Mouse (Mus musculus): ENCODE measurements around the gene Fndc3b. TPM values are rescaled to one million over a fixed set of nuclear protein-coding genes. Genes with fewer than 3 reads are reported as not detected.
A peak's percentile ranks its signal among the peaks of the same experiment; 100 is the strongest.

Gene Fndc3b
- polyA plus RNA-seq, 1 experiment from 2014 or later, result 39.5 TPM

GRCm38 (mm10) chr3:27631112-27631511, 80.0 kb downstream of the Fndc3b start:
- no peaks in the 10 kb centered on the region for H3K9me3 ChIP-seq
- H3K9ac ChIP-seq, result no peak overlapping the region
- WGBS, result 48% methylated on average over 7 of the region's 7 CpGs
- ATAC-seq (ENCODE audit: insufficient number of reproducible peaks, low FRiP score, low TSS enrichment, low read depth), result peak; percentile 82
- no peaks in the 10 kb centered on the region for H3K27me3 ChIP-seq
- H3K36me3 ChIP-seq, result peaks cover 12% of the 10 kb centered on the region; the same call in 1 of the 2 replicates
- H3K27ac ChIP-seq, result peak overlapping the region; percentile 73
- no peak overlapping the region for H3K4me3 ChIP-seq
- no peak overlapping the region for H3K4me2 ChIP-seq
- peaks cover 11% of the 10 kb centered on the region for H3K4me1 ChIP-seq

- WGBS, result 95% methylated on average over 5 of the region's 5 CpGs
- no peak for ATAC-seq (ENCODE audit: insufficient number of reproducible peaks, low FRiP score, low TSS enrichment, low read depth)
- Histone ChIP-seq H3K4me3 (no peak overlapping the region), H3K9me3 (no peaks in the 10 kb centered on the region), H3K4me1 (peaks cover 14% of the 10 kb centered on the region; the same call in 1 of the 2 replicates), H3K27ac (no peak overlapping the region; the same call in 1 of the 2 replicates), H3K27me3 (no peaks in the 10 kb centered on the region), H3K4me2 (no peak overlapping the region), H3K9ac (no peak overlapping the region), H3K36me3 (peaks cover 19% of the 10 kb centered on the region; the same call in 1 of the 2 replicates)
Observed at GRCm38 (mm10) chr3:27629716-27630115, 81.4 kb downstream of the Fndc3b start.

GRCm38 (mm10) chr3:27626301-27626700, 84.8 kb downstream of the Fndc3b start:
- Histone ChIP-seq H3K9me3 (no peaks in the 10 kb centered on the region), H3K4me3 (no peak overlapping the region), H3K27me3 (no peaks in the 10 kb centered on the region), H3K4me1 (peaks cover 12% of the 10 kb centered on the region; the same call in 1 of the 2 replicates), H3K36me3 (peaks cover 16% of the 10 kb centered on the region; the same call in 1 of the 2 replicates), H3K9ac (no peak overlapping the region), H3K27ac (no peak overlapping the region), H3K4me2 (no peak overlapping the region)
- 87% methylated on average over 8 of the region's 8 CpGs for WGBS
- ATAC-seq (ENCODE audit: insufficient number of reproducible peaks, low FRiP score, low TSS enrichment, low read depth), result no peak

DNA sequence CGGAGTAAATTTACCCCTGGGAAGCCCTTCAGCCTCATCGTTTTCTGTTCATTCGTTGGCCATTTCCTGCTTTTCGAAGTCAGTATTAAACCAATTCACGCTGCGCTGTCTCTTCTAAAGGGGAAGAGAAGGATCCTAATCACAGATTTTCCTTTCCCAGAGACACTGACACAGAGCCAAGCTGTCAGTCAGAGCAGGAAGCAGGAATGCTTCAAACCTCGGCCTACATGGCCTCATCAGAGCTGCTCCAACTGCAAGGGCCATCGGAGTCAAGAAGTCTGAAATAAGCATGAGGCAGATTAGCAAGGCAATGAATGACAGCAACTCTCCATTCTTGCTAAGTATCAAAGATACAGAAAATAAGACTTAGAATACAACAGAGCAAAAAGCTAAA, 85.5 kb downstream of the Fndc3b start:
- H3K4me3 ChIP-seq, result no peak overlapping the region
- H3K4me2 ChIP-seq, result no peak overlapping the region
- no peak overlapping the region for H3K9ac ChIP-seq
- H3K9me3 ChIP-seq, result no peaks in the 10 kb centered on the region
- ATAC-seq (ENCODE audit: insufficient number of reproducible peaks, low FRiP score, low TSS enrichment, low read depth), result no peak
- no peak overlapping the region for H3K27ac ChIP-seq
- WGBS, result 79% methylated on average over 8 of the region's 8 CpGs
- peaks cover 16% of the 10 kb centered on the region; the same call in 1 of the 2 replicates for H3K36me3 ChIP-seq
- peaks cover 5% of the 10 kb centered on the region; the same call in 1 of the 2 replicates for H3K4me1 ChIP-seq
- no peaks in the 10 kb centered on the region for H3K27me3 ChIP-seq

DNA sequence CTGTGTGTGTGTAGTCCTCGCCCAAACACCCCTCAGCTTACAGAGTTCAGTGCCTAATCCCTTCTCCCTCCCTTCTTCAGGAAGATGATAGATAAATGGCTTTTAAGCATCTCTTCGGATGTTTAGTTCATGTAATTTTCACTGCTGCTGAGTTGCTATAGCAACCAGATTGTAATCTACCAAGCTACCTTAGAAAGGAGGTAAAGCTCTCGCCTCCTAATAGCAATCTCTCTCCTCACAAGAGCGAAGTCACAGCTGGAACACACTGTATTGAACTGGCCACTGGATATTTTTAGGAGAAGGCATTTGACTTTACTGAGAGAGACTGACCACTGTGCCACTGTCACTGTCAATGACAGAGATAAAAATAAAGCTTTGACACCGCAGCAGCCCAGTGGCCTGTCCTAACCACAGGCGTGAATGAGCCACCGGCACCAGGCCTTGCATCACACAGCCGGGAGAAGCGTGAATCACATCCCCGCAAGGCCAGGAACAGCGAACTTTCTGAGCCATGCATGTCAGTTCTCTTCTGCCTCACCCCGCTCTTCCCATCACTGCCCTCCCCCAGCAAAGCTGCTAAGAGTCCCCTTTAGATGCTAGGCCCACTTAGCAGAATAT, 86.0 kb downstream of the Fndc3b start:
- no peak for ATAC-seq (ENCODE audit: insufficient number of reproducible peaks, low FRiP score, low TSS enrichment, low read depth)
- 86% methylated on average over 12 of the region's 12 CpGs for WGBS
- Histone ChIP-seq H3K9ac (no peak overlapping the region), H3K9me3 (no peaks in the 10 kb centered on the region), H3K4me3 (no peak overlapping the region), H3K27ac (no peak overlapping the region), H3K4me2 (no peak overlapping the region), H3K4me1 (peaks cover 5% of the 10 kb centered on the region; the same call in 1 of the 2 replicates), H3K27me3 (no peaks in the 10 kb centered on the region), H3K36me3 (peaks cover 15% of the 10 kb centered on the region; the same call in 1 of the 2 replicates)

DNA sequence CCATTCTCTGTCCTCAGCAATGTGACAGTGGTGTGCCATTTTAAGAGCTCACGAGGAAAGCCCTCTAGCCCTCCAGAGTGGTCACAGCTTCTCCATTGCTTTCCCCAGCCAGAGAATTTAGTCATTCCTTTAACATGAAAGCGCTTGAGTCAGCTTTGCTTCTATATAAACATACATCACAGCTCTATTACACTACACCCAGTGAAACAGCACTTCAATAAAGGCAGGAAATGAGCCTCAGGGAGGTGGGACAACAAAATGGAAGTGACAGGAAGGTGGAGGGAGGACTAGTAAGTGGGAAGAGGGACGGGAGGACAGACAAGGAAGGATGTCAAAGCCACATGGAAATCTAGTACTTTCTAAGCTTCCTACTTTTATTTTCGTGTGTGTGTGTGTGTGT, 88.7 kb downstream of the Fndc3b start:
- Histone ChIP-seq H3K27me3 (no peaks in the 10 kb centered on the region), H3K4me1 (peaks cover 10% of the 10 kb centered on the region), H3K9me3 (no peaks in the 10 kb centered on the region), H3K36me3 (peaks cover 14% of the 10 kb centered on the region), H3K4me2 (no peak overlapping the region), H3K4me3 (no peak overlapping the region), H3K27ac (0 out of 2 replicates have a peak overlapping the region, but pooled peaks have one; percentile 57), H3K9ac (no peak overlapping the region)
- WGBS, result 49% methylated on average over 4 of the region's 4 CpGs
- ATAC-seq (ENCODE audit: insufficient number of reproducible peaks, low FRiP score, low TSS enrichment, low read depth), result no peak

DNA sequence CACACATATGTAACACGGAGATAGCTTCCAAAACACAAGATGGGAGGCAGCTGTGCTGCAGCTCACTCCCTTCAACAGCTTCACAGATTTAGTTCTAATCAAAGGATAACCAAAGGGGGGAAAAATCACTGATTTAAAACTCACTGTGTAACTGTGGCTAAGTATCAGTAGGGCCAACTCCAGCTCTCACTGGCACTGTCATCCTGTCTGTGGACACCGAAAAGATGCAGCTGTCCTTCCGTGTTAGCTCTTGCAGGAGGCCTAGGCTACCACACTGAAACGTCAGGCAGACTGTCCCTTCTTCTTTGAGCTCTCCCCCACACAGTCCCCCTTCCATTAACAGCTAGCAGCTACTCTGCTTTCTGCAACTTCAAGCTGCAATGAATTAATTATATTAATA, 89.9 kb downstream of the Fndc3b start:
- no peak overlapping the region for H3K4me3 ChIP-seq
- no peaks in the 10 kb centered on the region for H3K9me3 ChIP-seq
- H3K27ac ChIP-seq, result no peak overlapping the region
- H3K27me3 ChIP-seq, result no peaks in the 10 kb centered on the region
- H3K36me3 ChIP-seq, result peaks cover 14% of the 10 kb centered on the region
- 70% methylated on average over 4 of the region's 4 CpGs for WGBS
- no peak overlapping the region for H3K4me2 ChIP-seq
- peaks cover 23% of the 10 kb centered on the region for H3K4me1 ChIP-seq
- ATAC-seq (ENCODE audit: insufficient number of reproducible peaks, low FRiP score, low TSS enrichment, low read depth), result no peak
- no peak overlapping the region for H3K9ac ChIP-seq

DNA sequence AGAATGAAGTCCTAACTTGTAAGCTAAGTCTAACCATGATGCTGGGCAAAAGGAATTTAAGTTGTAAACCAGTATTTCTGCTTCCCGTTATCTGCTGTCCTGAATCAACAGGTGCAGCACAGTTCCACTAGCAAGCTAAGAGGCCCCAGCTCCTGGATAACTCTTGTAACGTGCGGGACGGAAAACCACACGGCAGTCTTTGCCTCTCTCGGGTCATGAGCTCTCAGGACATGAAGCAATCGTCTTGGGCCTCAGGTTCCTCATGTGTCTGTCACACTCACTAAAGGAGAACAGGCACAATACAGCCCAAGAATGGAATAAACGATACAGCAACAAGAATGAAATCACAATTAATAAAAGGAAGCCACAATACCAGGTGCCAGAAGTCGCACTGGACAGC, 93.4 kb downstream of the Fndc3b start:
- H3K27ac ChIP-seq, result no peak overlapping the region
- H3K9me3 ChIP-seq, result no peaks in the 10 kb centered on the region
- H3K4me3 ChIP-seq, result no peak overlapping the region
- peaks cover 10% of the 10 kb centered on the region for H3K36me3 ChIP-seq
- no peak for ATAC-seq (ENCODE audit: insufficient number of reproducible peaks, low FRiP score, low TSS enrichment, low read depth)
- H3K9ac ChIP-seq, result no peak overlapping the region
- no peaks in the 10 kb centered on the region for H3K27me3 ChIP-seq
- WGBS, result 52% methylated on average over 9 of the region's 9 CpGs
- H3K4me2 ChIP-seq, result no peak overlapping the region
- peaks cover 27% of the 10 kb centered on the region for H3K4me1 ChIP-seq

DNA sequence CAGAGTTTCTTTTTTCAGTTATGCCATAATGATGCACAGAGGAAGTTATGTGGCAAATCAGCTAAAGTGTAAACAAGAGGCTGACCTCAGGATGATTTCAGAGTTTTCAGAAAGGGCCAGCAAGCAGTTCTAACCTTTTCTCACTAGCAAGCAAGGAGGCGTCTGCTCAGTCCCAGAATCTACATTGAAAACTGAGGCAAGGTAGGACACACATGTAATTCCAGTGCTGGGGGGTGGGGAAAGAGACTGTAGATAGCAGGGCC, 93.9 kb downstream of the Fndc3b start:
- 88% methylated on average over 1 of the region's 1 CpGs for WGBS
- H3K36me3 ChIP-seq, result peaks cover 10% of the 10 kb centered on the region
- H3K9ac ChIP-seq, result no peak overlapping the region
- H3K4me3 ChIP-seq, result no peak overlapping the region
- peak overlapping the region; percentile 54; the same call in 1 of the 2 replicates for H3K27ac ChIP-seq
- no peaks in the 10 kb centered on the region for H3K27me3 ChIP-seq
- no peaks in the 10 kb centered on the region for H3K9me3 ChIP-seq
- no peak for ATAC-seq (ENCODE audit: insufficient number of reproducible peaks, low FRiP score, low TSS enrichment, low read depth)
- H3K4me2 ChIP-seq, result no peak overlapping the region
- H3K4me1 ChIP-seq, result peaks cover 31% of the 10 kb centered on the region

- no peak overlapping the region for H3K4me2 ChIP-seq
- ATAC-seq (ENCODE audit: insufficient number of reproducible peaks, low FRiP score, low TSS enrichment, low read depth), result no peak
- no peaks in the 10 kb centered on the region for H3K27me3 ChIP-seq
- no peaks in the 10 kb centered on the region for H3K9me3 ChIP-seq
- peaks cover 10% of the 10 kb centered on the region for H3K36me3 ChIP-seq
- no peak overlapping the region for H3K4me3 ChIP-seq
- H3K9ac ChIP-seq, result no peak overlapping the region
- H3K4me1 ChIP-seq, result peaks cover 32% of the 10 kb centered on the region
- H3K27ac ChIP-seq, result peak overlapping the region; percentile 69
- 49% methylated on average over 19 of the region's 19 CpGs for WGBS
Observed at GRCm38 (mm10) chr3:27616421-27617236, 94.5 kb downstream of the Fndc3b start.

DNA sequence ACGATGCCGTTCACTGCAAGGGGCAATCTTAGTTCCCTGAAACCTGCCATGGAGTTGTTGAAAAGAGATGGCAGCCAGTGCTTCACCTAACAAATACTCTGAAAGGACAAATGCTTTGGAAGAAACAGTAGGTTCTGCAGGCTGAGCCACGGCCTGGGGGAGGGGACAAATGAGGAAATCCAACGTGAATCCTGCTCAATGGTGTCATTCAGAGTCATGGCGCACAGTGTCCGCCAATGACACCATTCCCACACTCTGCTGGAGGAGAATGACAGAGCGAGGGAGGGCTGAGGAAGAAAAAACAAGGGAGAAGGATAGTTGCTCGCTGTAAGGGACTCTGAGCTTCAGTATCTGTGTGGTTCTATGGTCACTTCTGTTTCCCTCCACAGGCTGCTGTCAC, 95.6 kb downstream of the Fndc3b start:
- H3K9me3 ChIP-seq, result no peaks in the 10 kb centered on the region
- H3K27ac ChIP-seq, result 0 out of 2 replicates have a peak overlapping the region, but pooled peaks have one; percentile 6
- H3K27me3 ChIP-seq, result no peaks in the 10 kb centered on the region
- WGBS, result 75% methylated on average over 8 of the region's 8 CpGs
- no peak overlapping the region for H3K4me3 ChIP-seq
- H3K4me1 ChIP-seq, result peaks cover 40% of the 10 kb centered on the region
- H3K9ac ChIP-seq, result no peak overlapping the region
- no peak for ATAC-seq (ENCODE audit: insufficient number of reproducible peaks, low FRiP score, low TSS enrichment, low read depth)
- no peak overlapping the region for H3K4me2 ChIP-seq
- H3K36me3 ChIP-seq, result peaks cover 10% of the 10 kb centered on the region

DNA sequence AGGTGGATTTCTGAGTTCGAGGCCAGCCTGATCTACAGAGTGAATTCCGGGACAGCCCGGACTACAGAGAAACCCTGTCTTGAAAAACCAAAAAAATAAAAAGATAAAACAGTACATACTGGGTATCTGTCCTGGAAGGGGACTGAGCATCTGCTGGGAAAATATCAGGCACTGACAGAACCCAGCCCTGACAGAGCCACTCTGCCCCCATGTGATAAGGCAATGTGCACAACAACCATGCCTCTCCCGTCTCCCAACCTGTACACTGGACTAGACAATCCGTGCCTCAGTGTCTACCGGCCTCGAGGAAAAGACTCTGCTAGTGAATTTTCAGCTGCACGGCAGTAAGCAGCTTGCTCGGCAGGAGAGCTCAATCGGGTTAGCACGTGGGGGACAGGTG, 97.3 kb downstream of the Fndc3b start:
- Histone ChIP-seq H3K27me3 (no peaks in the 10 kb centered on the region), H3K9ac (no peak overlapping the region), H3K36me3 (peaks cover 5% of the 10 kb centered on the region; the same call in 1 of the 2 replicates), H3K4me3 (no peak overlapping the region), H3K4me2 (no peak overlapping the region), H3K4me1 (peaks cover 41% of the 10 kb centered on the region), H3K9me3 (no peaks in the 10 kb centered on the region), H3K27ac (0 out of 2 replicates have a peak overlapping the region, but pooled peaks have one; percentile 17)
- ATAC-seq (ENCODE audit: insufficient number of reproducible peaks, low FRiP score, low TSS enrichment, low read depth), result no peak
- 87% methylated on average over 11 of the region's 11 CpGs for WGBS
